Mouse (Mus musculus) olfactory bulb, adult 2 months (tissue): Measurements from ENCODE around the gene Spatc1l. TPM values are rescaled to one million over a fixed set of nuclear protein-coding genes. Genes with fewer than 3 reads are reported as not detected.

Source experiments
- H3K27ac ChIP-seq: fragments of 200-500 bp; 2 replicates; pipeline ENCODE4 v1.5.1; 2012; ENCODE audit warnings: low read depth, low read length; ENCODE audit not compliant: insufficient read depth
- H3K4me1 ChIP-seq: fragments of 200-500 bp; 2 replicates; pipeline ENCODE4 v1.6.1; 2012; ENCODE audit warnings: low read length; ENCODE audit not compliant: control insufficient read depth, insufficient read depth
- H3K4me3 ChIP-seq: fragments of 200-500 bp; 2 replicates; pipeline ENCODE4 v1.5.1; 2012; ENCODE audit warnings: mild to moderate bottlenecking, low read depth, low read length, moderate library complexity; ENCODE audit not compliant: insufficient read depth
- CTCF ChIP-seq: fragments of 200-500 bp; IDR thresholded peaks from 2 replicates; pipeline ENCODE4 v1.5.1; 2012; ENCODE audit warnings: low read depth, mild to moderate bottlenecking, low read length, moderate library complexity; ENCODE audit not compliant: insufficient read depth
- POLR2A ChIP-seq: fragments of 200-500 bp; IDR thresholded peaks from 2 replicates; pipeline ENCODE4 v1.6.1; 2012; ENCODE audit warnings: mild to moderate bottlenecking, low read depth, low read length, moderate library complexity; ENCODE audit not compliant: insufficient read depth
- WGBS: fragments of 180-500 bp; shearing (Covaris S2); methylation state at CpG from one replicate; pipeline ENCODE4 v1.1.7; 2018; 5-methylcytosine and 5-hydroxymethylcytosine counted together
- polyA plus RNA-seq: library from polyadenylated mRNA; stranded (reverse); fragments of >200 nt; gene quantifications from 2 replicates; pipeline ENCODE4 v1.2.4, GENCODE M21; 2012; ENCODE audit warnings: low replicate concordance; ENCODE audit not compliant: missing spikeins, insufficient read depth, insufficient read length

Spatc1l gene
- polyA plus RNA-seq, 1 experiment, result not detected

- Histone ChIP-seq H3K4me1 (0 out of 2 replicates have a peak, but pooled peaks cover 3% of the 10 kb centered on the region), H3K4me3 (no peak overlapping the region), H3K27ac (no peak overlapping the region)
- 93% methylated on average over 7 of the region's 7 CpGs for WGBS
- no peak for TF ChIP-seq POLR2A
- no peak for TF ChIP-seq CTCF
These were observed 14.8 kb downstream of the Spatc1l start for GRCm38 (mm10) chr10:76576920-76577319.

GRCm38 (mm10) chr10:76584138-76584537 is 22.1 kb downstream of the Spatc1l start:
- no peak overlapping the region for H3K4me3 ChIP-seq
- no peak overlapping the region for H3K27ac ChIP-seq
- peaks cover 7% of the 10 kb centered on the region for H3K4me1 ChIP-seq
- 17% methylated on average over 10 of the region's 10 CpGs for WGBS
- TF ChIP-seq POLR2A (no peak), CTCF (no peak)

GRCm38 (mm10) chr10:76586190-76586589 is 24.1 kb downstream of the Spatc1l start:
- H3K4me3 ChIP-seq, result no peak overlapping the region
- H3K27ac ChIP-seq, result no peak overlapping the region
- peaks cover 7% of the 10 kb centered on the region for H3K4me1 ChIP-seq
- TF ChIP-seq CTCF (no peak), POLR2A (no peak)
- WGBS, result 72% methylated on average over 1 of the region's 1 CpGs

GRCm38 (mm10) chr10:76590197-76590596 is 28.1 kb downstream of the Spatc1l start:
- 74% methylated on average over 11 of the region's 11 CpGs for WGBS
- TF ChIP-seq CTCF (no peak), POLR2A (no peak)
- no peaks in the 10 kb centered on the region for H3K4me1 ChIP-seq
- no peak overlapping the region for H3K27ac ChIP-seq
- no peak overlapping the region for H3K4me3 ChIP-seq

- no peaks in the 10 kb centered on the region for H3K4me1 ChIP-seq
- TF ChIP-seq CTCF (no peak), POLR2A (no peak)
- no peak overlapping the region for H3K4me3 ChIP-seq
- H3K27ac ChIP-seq, result no peak overlapping the region
- WGBS, result 92% methylated on average over 31 of the region's 31 CpGs
These were observed 34.3 kb downstream of the Spatc1l start for GRCm38 (mm10) chr10:76596338-76596737.

- Histone ChIP-seq H3K4me3 (no peak overlapping the region), H3K4me1 (no peaks in the 10 kb centered on the region), H3K27ac (no peak overlapping the region)
- 78% methylated on average over 3 of the region's 3 CpGs for WGBS
- TF ChIP-seq CTCF (no peak), POLR2A (no peak)
These were observed 40.6 kb downstream of the Spatc1l start for GRCm38 (mm10) chr10:76602690-76603089.

- Histone ChIP-seq H3K4me1 (no peaks in the 10 kb centered on the region), H3K4me3 (no peak overlapping the region), H3K27ac (no peak overlapping the region)
- WGBS, result 94% methylated on average over 7 of the region's 7 CpGs
- no peak for TF ChIP-seq CTCF
- TF ChIP-seq POLR2A, result no peak
These were observed 50.4 kb downstream of the Spatc1l start for GRCm38 (mm10) chr10:76612473-76612872.

Other genes starting within 250 kb of the Spatc1l start
- gene Dip2a, start 217.0 kb upstream of the Spatc1l start, polyA plus RNA-seq, result not detected in 2 replicates
- not detected in 2 replicates for gene AC141477.1, start 121.8 kb upstream of the Spatc1l start, polyA plus RNA-seq
- not detected in 2 replicates for gene Pcnt, start 119.5 kb upstream of the Spatc1l start, polyA plus RNA-seq
- not detected in 2 replicates for gene 2610028H24Rik, start 113.2 kb upstream of the Spatc1l start, polyA plus RNA-seq
- not detected in 2 replicates for gene Mcm3ap, start 93.3 kb upstream of the Spatc1l start, polyA plus RNA-seq
- not detected in 2 replicates for gene Ybey, start 93.2 kb upstream of the Spatc1l start, polyA plus RNA-seq
- not detected in 2 replicates for gene Lss, start 30.7 kb upstream of the Spatc1l start, polyA plus RNA-seq
- gene Ftcd, start 13.4 kb downstream of the Spatc1l start, polyA plus RNA-seq, result not detected in 2 replicates
- not detected in 2 replicates for gene Col6a2, start 61.4 kb downstream of the Spatc1l start, polyA plus RNA-seq
- not detected in 2 replicates for gene Col6a1, start 163.9 kb downstream of the Spatc1l start, polyA plus RNA-seq